Mouse (Mus musculus): ENCODE data around the gene Tefm. TPM values are rescaled to one million over a fixed set of nuclear protein-coding genes. Genes with fewer than 3 reads are reported as not detected.

Tefm gene
- total and polyA plus RNA-seq, 3 experiments: 34.4 to 70.2 (median 43.9) TPM

GRCm38 (mm10) chr11:80088917-80089816, 52.8 kb downstream of the Tefm start, which contains the start of gene Atad5 (continued):
- TF ChIP-seq MEF2A (IDR thresholded peaks at IDR 0.05; ENCODE audit: borderline replicate concordance, low read depth, low read length): peak; percentile 87

- peaks cover 6 to 35% of the 10 kb centered on the region in 2 experiments for H3K4me1 ChIP-seq (ENCODE audit: control insufficient read depth in 1 of 2, insufficient read depth in 2 of 2)
- H3K4me3 ChIP-seq (replicated peaks in 1 of 3; ENCODE audit: low read depth in 2 of 3, low read length in 2 of 3, poor library complexity in 1 of 3): no peak overlapping the region
- H3K4me2 ChIP-seq (ENCODE audit: insufficient read depth, low read depth, poor library complexity, severe bottlenecking): no peak overlapping the region
- in situ Hi-C loops (cut with MboI; ENCODE audit: low pct_ligation_motif_present, low pct_unique_long_range_greater_than_20kb, low sequenced_read_pairs): no loop called here
- peaks cover 23% of the 10 kb centered on the region for H3K79me2 ChIP-seq (replicated peaks; ENCODE audit: control insufficient read depth, extremely low read depth, insufficient read depth, poor library complexity, severe bottlenecking)
- no peak overlapping the region for H3K9ac ChIP-seq (ENCODE audit: insufficient read depth, low read depth)
- peak; percentile 97 for DNase-seq (ENCODE audit: extremely low read depth)
- dilution Hi-C loops (cut with MboI; ENCODE audit: extremely low pct_ligation_motif_present, extremely low pct_unique_long_range_greater_than_20kb, low sequenced_read_pairs): no loop called here
- H3K27me3 ChIP-seq (replicated peaks): no peaks in the 10 kb centered on the region
- H3K36me3 ChIP-seq (replicated peaks in 1 of 2; ENCODE audit: control insufficient read depth in 1 of 2, insufficient read depth in 1 of 2, low read length in 1 of 2): peaks cover 0 to 2% of the 10 kb centered on the region in 2 experiments
- peaks cover 8% of the 10 kb centered on the region for H3K9me3 ChIP-seq (replicated peaks; ENCODE audit: low read length)
- H3K27ac ChIP-seq (ENCODE audit: insufficient read depth, low read depth): no peak overlapping the region
- peak; percentile 45 for TF ChIP-seq BHLHE40 (IDR thresholded peaks at IDR 0.05; ENCODE audit: low read depth, low read length)
- 0 out of 2 replicates have a peak, but pooled peaks have one; percentile 16 for TF ChIP-seq NELFE (IDR thresholded peaks at IDR 0.05; ENCODE audit: low read depth, low read length)
- TF ChIP-seq CTCF (conservative IDR thresholded peaks at IDR 0.05 in 1 of 2, IDR thresholded peaks at IDR 0.05 in 1 of 2; ENCODE audit: low read depth in 2 of 2, low read length in 2 of 2): peak; percentile 85 to 94
- TF ChIP-seq POLR2A (IDR thresholded peaks at IDR 0.05; ENCODE audit: low read depth, low read length): 0 out of 2 replicates have a peak, but pooled peaks have one; percentile 26
- no peak for TF ChIP-seq ELF1 (IDR thresholded peaks at IDR 0.05; ENCODE audit: low read depth, low read length)
- TF ChIP-seq JUN (IDR thresholded peaks at IDR 0.05; ENCODE audit: insufficient read depth, low read depth, low read length): no peak
- no peak for TF ChIP-seq TBP (conservative IDR thresholded peaks at IDR 0.05; ENCODE audit: low read depth, low read length)
- TF ChIP-seq ZMIZ1 (IDR thresholded peaks at IDR 0.05; ENCODE audit: low read depth, low read length): no peak
- TF ChIP-seq USF2 (conservative IDR thresholded peaks at IDR 0.05; ENCODE audit: low read depth, low read length): no peak
- TF ChIP-seq NRF1 (IDR thresholded peaks at IDR 0.05; ENCODE audit: low read depth, low read length): no peak
- TF ChIP-seq SMC3 (IDR thresholded peaks at IDR 0.05; ENCODE audit: low read depth, low read length): no peak
- TF ChIP-seq IRF4 (IDR thresholded peaks at IDR 0.05; ENCODE audit: low read depth, low read length): peak; percentile 100
- no peak for TF ChIP-seq POLR2AphosphoS2 (IDR thresholded peaks at IDR 0.05; ENCODE audit: low read depth, low read length)
- no peak for TF ChIP-seq ZC3H11A (IDR thresholded peaks at IDR 0.05; ENCODE audit: low read depth, low read length)
- TF ChIP-seq MXI1 (IDR thresholded peaks at IDR 0.05; ENCODE audit: low read depth, low read length): no peak
- TF ChIP-seq MAFK (IDR thresholded peaks at IDR 0.05; ENCODE audit: insufficient replicate concordance, low read length): 0 out of 2 replicates have a peak, but pooled peaks have one; percentile 20
- no peak for TF ChIP-seq RCOR1 (conservative IDR thresholded peaks at IDR 0.05; ENCODE audit: low read depth, low read length)
- TF ChIP-seq SIN3A (IDR thresholded peaks at IDR 0.05; ENCODE audit: low read length): peak; percentile 55; the same call in 1 of the 2 replicates
- no peak for TF ChIP-seq KAT2A (IDR thresholded peaks at IDR 0.05; ENCODE audit: insufficient replicate concordance, low read length)
- TF ChIP-seq PAX5 (IDR thresholded peaks at IDR 0.05; ENCODE audit: low read length): no peak
- peak; percentile 76; the same call in 1 of the 2 replicates for TF ChIP-seq MYC (IDR thresholded peaks at IDR 0.05; ENCODE audit: low read depth, low read length)
- TF ChIP-seq CHD2 (IDR thresholded peaks at IDR 0.05; ENCODE audit: low read length): no peak
- peak; percentile 40; the same call in 1 of the 2 replicates for TF ChIP-seq TCF12 (IDR thresholded peaks at IDR 0.05; ENCODE audit: low read depth, low read length)
- no peak for TF ChIP-seq CHD1 (IDR thresholded peaks at IDR 0.05; ENCODE audit: low read depth, low read length)
- no peak for TF ChIP-seq MAZ (IDR thresholded peaks at IDR 0.05; ENCODE audit: low read depth, low read length)
- TF ChIP-seq EP300 (IDR thresholded peaks at IDR 0.05; ENCODE audit: low read length): no peak
- no peak for TF ChIP-seq UBTF (IDR thresholded peaks at IDR 0.05; ENCODE audit: low read depth, low read length)
- TF ChIP-seq HCFC1 (IDR thresholded peaks at IDR 0.05; ENCODE audit: low read depth, low read length): peak; percentile 37; the same call in 1 of the 2 replicates
- TF ChIP-seq GABPA (IDR thresholded peaks at IDR 0.05; ENCODE audit: insufficient replicate concordance, low read depth, low read length): no peak
- no peak for TF ChIP-seq ETS1 (conservative IDR thresholded peaks at IDR 0.05; ENCODE audit: low read depth, low read length)
- peak; percentile 73 for TF ChIP-seq JUND (conservative IDR thresholded peaks at IDR 0.05; ENCODE audit: low read depth, low read length)
- no peak for TF ChIP-seq E2F4 (IDR thresholded peaks at IDR 0.05; ENCODE audit: insufficient replicate concordance, low read depth, low read length)
- TF ChIP-seq USF1 (IDR thresholded peaks at IDR 0.05; ENCODE audit: low read depth, low read length): no peak; the same call in 1 of the 2 replicates
- peak; percentile 49; the same call in 1 of the 2 replicates for TF ChIP-seq MEF2A (IDR thresholded peaks at IDR 0.05; ENCODE audit: borderline replicate concordance, low read depth, low read length)
- TF ChIP-seq ZNF384 (IDR thresholded peaks at IDR 0.05; ENCODE audit: low read depth, low read length): no peak; the same call in 1 of the 2 replicates
- TF ChIP-seq MAX (IDR thresholded peaks at IDR 0.05; ENCODE audit: low read length): no peak
Measured at GRCm38 (mm10) chr11:80086844-80087243, 55.1 kb downstream of the Tefm start.

Measured in CH12.LX (cell line).